Mouse (Mus musculus) C2C12 (cell line): ENCODE data around the gene Dgkg.

ENCODE experiments used
- CEBPB ChIP-seq: IDR thresholded peaks from one replicate; pipeline ENCODE4 v1.6.1; 2011; ENCODE audit warnings: low read depth, mild to moderate bottlenecking, control low read depth, moderate library complexity
- CTCF ChIP-seq: IDR thresholded peaks from one replicate; pipeline ENCODE4 v1.5.1; 2011; ENCODE audit not compliant: control insufficient read depth, insufficient read depth, insufficient read length
- FOSL1 ChIP-seq: IDR thresholded peaks from one replicate; pipeline ENCODE4 v1.8.0; 2011; ENCODE audit warnings: mild to moderate bottlenecking, low read length; ENCODE audit not compliant: poor library complexity, insufficient read depth, severe bottlenecking
- MAX ChIP-seq: IDR thresholded peaks from one replicate; pipeline ENCODE4 v1.6.1; 2011; ENCODE audit warnings: mild to moderate bottlenecking, control low read depth
- USF1 ChIP-seq: IDR thresholded peaks from one replicate; pipeline ENCODE4 v1.6.1; 2011; ENCODE audit warnings: low read depth, mild to moderate bottlenecking, control low read depth, moderate library complexity

DNA sequence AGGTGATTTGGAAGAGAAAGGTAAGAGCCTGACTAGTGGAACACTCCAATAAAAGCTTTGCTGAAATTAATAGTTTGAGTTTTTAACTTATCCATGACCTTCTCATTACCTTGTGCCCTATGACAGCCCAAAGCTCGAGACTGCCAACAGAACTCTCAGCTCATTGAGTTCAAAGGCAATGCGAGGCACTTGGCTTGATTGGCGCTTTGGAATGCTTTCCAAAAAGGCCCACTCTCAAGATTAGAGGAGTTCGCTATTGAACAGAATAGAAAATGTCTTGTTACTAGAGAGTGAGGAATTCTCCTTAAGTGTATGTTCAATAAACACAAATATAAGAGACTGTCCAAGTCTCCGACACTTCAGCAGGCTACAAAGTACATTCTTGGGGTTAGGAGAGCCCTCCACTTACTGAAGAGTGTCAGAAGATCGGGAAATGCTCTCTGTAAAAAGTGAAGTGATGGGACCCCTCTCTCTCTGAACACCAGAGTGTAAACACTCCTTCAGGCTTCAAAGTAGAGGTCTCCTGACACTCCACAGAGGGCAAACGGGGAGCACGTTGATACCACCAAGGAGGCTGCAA lies 120.3 kb downstream of the Dgkg start:
- TF ChIP-seq USF1 (no peak), CTCF (no peak), CEBPB (no peak), MAX (no peak), FOSL1 (no peak)
